Mouse (Mus musculus) cerebellum, adult 2 months (tissue): ENCODE measurements around the gene Igfbp5.

Experiments used
- CTCF ChIP-seq: fragments of 200-500 bp; IDR thresholded peaks from 2 replicates; pipeline ENCODE4 v1.5.1; 2011; ENCODE audit warnings: low read depth, mild to moderate bottlenecking, control low read depth, low read length, moderate library complexity, borderline replicate concordance; ENCODE audit not compliant: insufficient read depth
- POLR2A ChIP-seq: fragments of 200-500 bp; IDR thresholded peaks from 2 replicates; pipeline ENCODE4 v1.6.1; 2011; ENCODE audit warnings: low read length, control low read depth, borderline replicate concordance; ENCODE audit not compliant: insufficient read depth

- TF ChIP-seq POLR2A (no peak), CTCF (no peak)
These were observed 13.0 kb downstream of the Igfbp5 start for GRCm38 (mm10) chr1:72861702-72862101.
